Mouse (Mus musculus): ENCODE measurements around the gene Olfr102. TPM values are rescaled to one million over a fixed set of nuclear protein-coding genes. Genes with fewer than 3 reads are reported as not detected.

Olfr102 gene
- polyA plus RNA-seq (2012; ENCODE audit: insufficient read depth, insufficient read length, missing spikeins) = not detected in 2 replicates

DNA sequence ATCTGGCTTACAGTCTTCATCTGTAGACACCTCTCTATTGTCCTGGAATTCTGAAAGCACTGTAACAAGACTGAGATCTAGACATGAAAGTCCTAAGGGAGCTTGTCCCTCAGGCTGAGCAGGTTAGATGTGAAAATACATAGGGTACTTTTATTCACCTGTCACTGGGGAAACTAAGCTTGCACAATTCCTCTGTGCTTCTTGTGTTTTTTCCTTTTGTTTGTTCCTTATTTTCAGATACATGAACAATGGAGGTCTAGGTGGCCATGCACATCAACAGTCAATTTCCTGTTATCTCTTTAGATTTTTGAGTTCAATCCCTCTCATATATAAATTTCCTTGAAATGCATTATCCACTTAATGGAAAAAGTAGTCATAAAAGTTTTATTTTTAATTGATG lies at the start of gene Olfr102:
TSS of gene Olfr102 (minus strand) at position 101 of the 400 bp plus-strand sequence.
- no peak for TF ChIP-seq CTCF (IDR thresholded peaks at IDR 0.05; ENCODE audit: low read depth, low read length)
- TF ChIP-seq POLR2A (IDR thresholded peaks at IDR 0.05; ENCODE audit: borderline replicate concordance, low read depth, low read length) = no peak
- H3K4me1 ChIP-seq (ENCODE audit: control insufficient read depth, insufficient read depth, low read length) = no peaks in the 10 kb centered on the region
- H3K4me3 ChIP-seq (ENCODE audit: insufficient read depth, low read length) = no peak within 1 kb of the TSS
- no peak within 1 kb of the TSS for H3K27ac ChIP-seq (ENCODE audit: insufficient read depth, low read depth, low read length)

DNA sequence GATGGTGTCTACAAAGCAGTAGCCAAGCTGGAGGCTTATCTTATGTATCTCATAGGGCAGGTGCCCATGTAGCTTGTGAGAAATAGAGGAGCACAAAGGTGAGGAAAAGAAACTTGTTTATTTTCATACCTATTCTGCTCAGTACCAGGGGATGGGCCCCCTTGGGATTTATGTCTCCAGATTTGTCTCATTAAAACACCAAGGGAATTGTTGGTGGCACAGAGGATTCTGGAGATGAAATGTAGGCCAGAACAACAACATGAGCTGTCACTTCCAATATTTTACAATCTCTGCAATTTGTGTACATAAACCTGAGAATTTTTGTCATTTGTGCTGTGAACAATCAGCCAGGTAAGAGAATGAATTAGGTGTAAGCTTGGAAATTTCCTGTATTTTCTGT lies 42.4 kb upstream of the Olfr102 start, which contains the start of gene Olfr104-ps:
TSS of gene Olfr104-ps (plus strand) at position 301 of the 400 bp plus-strand sequence.
- no peaks in the 10 kb centered on the region for H3K4me1 ChIP-seq (ENCODE audit: control insufficient read depth, insufficient read depth, low read length)
- H3K4me3 ChIP-seq (ENCODE audit: insufficient read depth, low read length) = no peak within 1 kb of the TSS
- H3K27ac ChIP-seq (ENCODE audit: insufficient read depth, low read depth, low read length) = no peak within 1 kb of the TSS
- no peak for TF ChIP-seq POLR2A (IDR thresholded peaks at IDR 0.05; ENCODE audit: borderline replicate concordance, low read depth, low read length)
- TF ChIP-seq CTCF (IDR thresholded peaks at IDR 0.05; ENCODE audit: low read depth, low read length) = no peak

DNA sequence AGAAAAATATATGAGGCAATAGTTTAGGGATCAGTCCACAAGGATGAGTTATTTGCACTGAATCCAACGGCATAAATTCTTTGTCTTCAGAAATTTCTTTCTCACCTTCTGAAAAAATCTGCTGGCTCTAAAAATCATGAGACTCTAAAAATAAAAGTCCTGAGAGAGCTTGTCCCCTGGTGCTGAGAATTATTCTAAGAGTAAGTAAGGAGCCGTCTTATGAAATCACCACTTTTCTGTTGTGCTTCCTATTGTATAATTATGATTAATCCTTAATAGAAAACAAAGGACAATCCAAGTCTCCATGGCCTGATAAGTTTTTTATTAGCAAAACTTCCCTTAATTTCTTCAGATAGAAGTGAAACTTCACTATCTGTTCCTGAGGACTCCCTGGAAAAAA lies 22.7 kb upstream of the Olfr102 start, which contains the start of gene Olfr103:
TSS of gene Olfr103 (minus strand) at position 101 of the 400 bp plus-strand sequence.
- TF ChIP-seq CTCF (IDR thresholded peaks at IDR 0.05; ENCODE audit: low read depth, low read length) = no peak
- no peak for TF ChIP-seq POLR2A (IDR thresholded peaks at IDR 0.05; ENCODE audit: borderline replicate concordance, low read depth, low read length)
- Histone ChIP-seq H3K4me3 (ENCODE audit: insufficient read depth, low read length) (no peak within 1 kb of the TSS), H3K4me1 (ENCODE audit: control insufficient read depth, insufficient read depth, low read length) (no peaks in the 10 kb centered on the region), H3K27ac (ENCODE audit: insufficient read depth, low read depth, low read length) (no peak within 1 kb of the TSS)

DNA sequence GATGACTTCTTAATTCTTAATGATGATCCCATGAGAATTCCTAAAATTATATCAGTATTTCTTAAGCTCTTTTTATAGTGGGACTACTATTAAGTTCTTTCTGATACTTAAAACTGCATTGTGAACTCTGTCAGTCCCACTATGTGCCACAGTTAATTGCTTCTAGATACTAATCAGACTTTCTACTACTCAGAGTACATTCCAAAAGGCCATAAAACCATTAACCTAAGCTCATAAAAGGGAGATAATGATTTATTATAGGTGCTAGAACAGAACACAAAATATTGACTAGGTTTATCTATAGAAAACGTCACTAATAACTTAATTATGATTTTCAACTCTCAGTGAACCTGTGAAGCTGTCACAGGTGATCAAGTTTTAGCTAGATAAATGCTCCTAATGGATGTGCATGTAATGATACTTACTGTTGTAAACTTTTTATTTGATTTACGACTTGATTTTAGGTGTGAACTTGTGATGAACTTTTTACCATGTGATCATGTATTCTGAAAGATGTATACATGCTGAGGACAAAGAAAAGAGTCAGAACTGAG lies 6.6 kb downstream of the Olfr102 start:
- Histone ChIP-seq H3K27ac (ENCODE audit: insufficient read depth, low read depth, low read length) (no peak overlapping the region), H3K4me3 (ENCODE audit: insufficient read depth, low read length) (no peak overlapping the region), H3K4me1 (ENCODE audit: control insufficient read depth, insufficient read depth, low read length) (no peaks in the 10 kb centered on the region)
- TF ChIP-seq CTCF (IDR thresholded peaks at IDR 0.05; ENCODE audit: low read depth, low read length) (no peak), POLR2A (IDR thresholded peaks at IDR 0.05; ENCODE audit: borderline replicate concordance, low read depth, low read length) (no peak)

DNA sequence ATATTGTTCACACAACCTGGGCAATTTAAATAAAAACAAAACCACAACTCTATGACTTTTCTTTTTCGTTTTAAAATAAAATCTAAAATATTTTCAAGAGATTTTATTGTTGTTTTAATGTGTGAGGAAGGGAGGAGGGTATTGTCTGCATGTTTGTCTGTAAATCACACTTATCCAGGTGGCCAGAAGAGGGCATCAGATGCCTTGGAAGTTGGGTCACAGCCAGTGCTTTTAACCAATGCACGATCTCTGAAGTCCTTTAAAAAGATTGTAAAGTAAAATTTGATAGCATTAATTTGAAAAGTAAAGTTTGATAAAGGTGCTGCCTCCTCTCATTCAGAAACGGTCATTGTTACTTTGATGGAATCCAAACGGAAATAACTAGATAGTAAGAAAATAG lies 8.4 kb downstream of the Olfr102 start:
- H3K4me3 ChIP-seq (ENCODE audit: insufficient read depth, low read length) = no peak overlapping the region
- no peaks in the 10 kb centered on the region for H3K4me1 ChIP-seq (ENCODE audit: control insufficient read depth, insufficient read depth, low read length)
- TF ChIP-seq POLR2A (IDR thresholded peaks at IDR 0.05; ENCODE audit: borderline replicate concordance, low read depth, low read length) = no peak
- TF ChIP-seq CTCF (IDR thresholded peaks at IDR 0.05; ENCODE audit: low read depth, low read length) = no peak
- no peak overlapping the region for H3K27ac ChIP-seq (ENCODE audit: insufficient read depth, low read depth, low read length)

DNA sequence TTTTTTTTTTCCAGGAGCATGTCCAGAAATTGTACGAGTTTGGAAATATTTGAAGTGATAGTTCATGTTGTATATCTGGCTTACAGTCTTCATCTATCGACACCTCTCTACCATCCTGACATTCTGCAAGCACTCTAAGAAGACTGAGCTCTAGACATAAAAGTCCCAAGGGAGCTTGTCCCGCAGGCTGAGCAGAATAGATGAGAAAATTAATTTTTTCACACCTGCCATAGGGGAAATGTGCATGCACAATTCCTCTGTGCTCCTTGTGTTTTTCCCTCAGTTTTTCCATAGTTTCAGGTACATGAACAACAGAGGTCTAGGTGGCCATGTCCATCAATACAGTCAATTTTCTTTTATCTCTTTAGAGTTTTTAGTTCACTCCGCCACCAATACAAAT lies 12.6 kb downstream of the Olfr102 start, which contains the start of gene Olfr101:
TSS of gene Olfr101 (minus strand) at position 101 of the 400 bp plus-strand sequence.
- Histone ChIP-seq H3K4me3 (ENCODE audit: insufficient read depth, low read length) (no peak within 1 kb of the TSS), H3K4me1 (ENCODE audit: control insufficient read depth, insufficient read depth, low read length) (no peaks in the 10 kb centered on the region), H3K27ac (ENCODE audit: insufficient read depth, low read depth, low read length) (no peak within 1 kb of the TSS)
- TF ChIP-seq CTCF (IDR thresholded peaks at IDR 0.05; ENCODE audit: low read depth, low read length) (no peak), POLR2A (IDR thresholded peaks at IDR 0.05; ENCODE audit: borderline replicate concordance, low read depth, low read length) (no peak)

DNA sequence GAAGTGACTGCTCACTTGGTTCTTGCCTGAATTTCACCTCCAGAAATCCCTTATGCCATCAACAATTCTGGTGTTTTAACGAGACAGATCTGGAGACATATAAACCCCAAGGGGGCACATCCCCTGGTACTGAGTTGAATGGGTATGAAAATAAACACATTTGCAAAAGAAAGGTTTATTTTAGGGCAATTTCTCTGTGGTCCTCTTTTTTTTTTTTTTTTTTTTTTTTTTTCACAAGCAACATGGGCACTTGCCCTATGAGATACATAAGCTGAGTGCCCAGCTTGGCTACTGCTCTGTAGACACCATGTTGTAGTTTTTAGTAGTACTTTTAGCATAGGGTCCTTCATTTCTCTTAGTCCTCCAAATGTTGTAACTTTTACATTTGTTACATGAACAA lies 33.5 kb downstream of the Olfr102 start, which contains the start of gene Olfr99:
TSS of gene Olfr99 (minus strand) at position 101 of the 400 bp plus-strand sequence.
- TF ChIP-seq CTCF (IDR thresholded peaks at IDR 0.05; ENCODE audit: low read depth, low read length) (no peak), POLR2A (IDR thresholded peaks at IDR 0.05; ENCODE audit: borderline replicate concordance, low read depth, low read length) (no peak)
- H3K4me1 ChIP-seq (ENCODE audit: control insufficient read depth, insufficient read depth, low read length) = peaks cover 4% of the 10 kb centered on the region; the same call in 1 of the 2 replicates
- no peak within 1 kb of the TSS for H3K4me3 ChIP-seq (ENCODE audit: insufficient read depth, low read length)
- H3K27ac ChIP-seq (ENCODE audit: insufficient read depth, low read depth, low read length) = no peak within 1 kb of the TSS

DNA sequence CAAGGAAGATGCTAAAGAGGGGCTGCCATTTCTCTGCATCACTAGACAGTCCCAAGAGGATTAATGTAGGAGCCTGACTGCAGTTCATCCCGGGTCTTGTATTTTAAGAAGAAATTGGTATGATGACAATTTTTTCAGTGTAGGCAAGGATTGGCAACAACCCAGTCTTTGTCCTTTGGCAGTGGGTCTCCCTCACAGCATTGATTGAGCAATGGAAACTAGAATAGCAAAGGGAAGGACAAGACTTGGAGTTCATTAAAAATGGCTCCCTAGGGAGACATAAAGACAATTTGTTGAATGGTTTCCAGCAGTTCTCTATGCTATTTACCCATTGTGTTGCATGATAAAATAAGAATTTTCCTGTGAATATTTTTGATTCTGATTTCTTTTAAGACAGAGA lies 36.5 kb downstream of the Olfr102 start:
- peaks cover 7% of the 10 kb centered on the region for H3K4me1 ChIP-seq (ENCODE audit: control insufficient read depth, insufficient read depth, low read length)
- no peak for TF ChIP-seq POLR2A (IDR thresholded peaks at IDR 0.05; ENCODE audit: borderline replicate concordance, low read depth, low read length)
- TF ChIP-seq CTCF (IDR thresholded peaks at IDR 0.05; ENCODE audit: low read depth, low read length) = no peak

DNA sequence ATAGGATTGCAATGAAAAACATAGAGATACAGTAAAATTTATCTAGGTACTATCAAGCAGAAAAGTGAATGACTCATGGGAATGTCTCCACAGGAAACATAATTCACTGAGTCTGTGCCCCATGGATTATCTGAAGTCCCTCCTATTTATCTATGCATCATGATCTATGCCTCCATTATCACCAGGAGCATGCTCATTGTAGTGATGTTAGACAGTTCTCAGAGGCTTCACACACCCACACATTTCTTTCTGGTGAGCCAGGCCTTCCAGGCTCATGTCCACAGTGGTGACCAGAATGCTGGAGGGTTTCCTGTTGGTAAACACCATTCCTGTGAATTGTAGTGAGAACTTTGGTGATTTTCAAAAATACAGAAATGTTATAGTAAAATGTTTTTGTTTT lies 40.3 kb downstream of the Olfr102 start:
- TF ChIP-seq POLR2A (IDR thresholded peaks at IDR 0.05; ENCODE audit: borderline replicate concordance, low read depth, low read length) = no peak
- no peak for TF ChIP-seq CTCF (IDR thresholded peaks at IDR 0.05; ENCODE audit: low read depth, low read length)
- no peak overlapping the region for H3K4me3 ChIP-seq (ENCODE audit: insufficient read depth, low read length)
- H3K4me1 ChIP-seq (ENCODE audit: control insufficient read depth, insufficient read depth, low read length) = peaks cover 17% of the 10 kb centered on the region
- no peak overlapping the region for H3K27ac ChIP-seq (ENCODE audit: insufficient read depth, low read depth, low read length)

More for the DNA sequence above, 36.5 kb downstream of the Olfr102 start:
- no peak overlapping the region for H3K4me3 ChIP-seq (ENCODE audit: insufficient read depth, low read length)
- H3K27ac ChIP-seq (ENCODE audit: insufficient read depth, low read depth, low read length) = no peak overlapping the region

DNA sequence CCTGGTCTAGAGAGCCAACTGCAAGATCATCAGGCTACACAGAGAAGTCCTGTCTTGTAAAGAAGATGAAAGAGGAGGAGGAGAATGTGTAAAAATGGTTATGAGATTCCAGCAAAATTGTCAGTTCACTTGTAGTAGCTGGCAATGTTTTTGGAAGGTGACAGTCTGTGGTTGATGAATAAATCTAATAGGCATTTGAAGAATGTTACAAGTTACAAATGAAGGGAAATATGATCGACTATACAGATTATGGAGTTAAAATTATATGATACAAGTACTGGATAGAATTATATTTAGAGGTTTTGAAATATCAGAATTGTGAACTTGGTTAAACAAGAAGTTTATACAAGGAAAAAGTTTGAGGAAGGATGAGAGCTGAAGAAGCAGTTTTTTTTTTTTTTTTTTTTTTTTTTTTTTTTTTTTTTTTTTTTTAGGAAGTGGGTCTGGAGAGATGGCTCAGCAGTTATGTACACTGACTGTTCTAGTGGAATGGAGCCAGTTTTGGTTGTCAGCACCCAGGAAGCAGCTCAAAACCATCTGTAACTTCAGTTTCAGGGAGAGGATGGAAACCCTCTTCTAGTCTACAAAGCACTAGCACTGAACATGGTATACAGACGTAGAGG lies 41.1 kb downstream of the Olfr102 start:
- Histone ChIP-seq H3K4me3 (ENCODE audit: insufficient read depth, low read length) (no peak overlapping the region), H3K4me1 (ENCODE audit: control insufficient read depth, insufficient read depth, low read length) (peaks cover 17% of the 10 kb centered on the region), H3K27ac (ENCODE audit: insufficient read depth, low read depth, low read length) (peak overlapping the region; percentile 52)
- no peak for TF ChIP-seq POLR2A (IDR thresholded peaks at IDR 0.05; ENCODE audit: borderline replicate concordance, low read depth, low read length)
